In genomic region chr2:131104021-131104420, GRCm38 (mm10) we compare ENCODE assay signal across 30 mouse cellular contexts. TPM values are rescaled to one million over a fixed set of nuclear protein-coding genes. Genes with fewer than 3 reads are reported as not detected.
DNase-seq lines count a peak whose midpoint lies in the region; ATAC-seq and TF ChIP-seq lines count a peak whose summit lies in the region.
"Had no signal": no experiment of that assay in that cellular context is flagged by ENCODE, and none has a peak within 500 bp of the region (broad histone marks: within the 10 kb centered on the region; RNA-seq: fewer than 3 reads in every experiment).

No protein-coding gene starts in this region.

- TF ChIP-seq CTCF in gastrocnemius, adult 2 months (IDR thresholded peaks at IDR 0.05) = no peak
- no peak for TF ChIP-seq CTCF in liver, postnatal 0 days (IDR thresholded peaks at IDR 0.05; ENCODE audit: low read depth)

- H3K4me1 ChIP-seq in heart, embryonic 13.5 days = peaks cover 12% of the 10 kb centered on the region
- no peaks in the 10 kb centered on the region for H3K4me1 ChIP-seq in liver, postnatal 0 days (ENCODE audit: insufficient read depth)
- H3K4me1 ChIP-seq: forebrain, embryonic 13.5 days; limb, embryonic 15.5 days; neural tube, embryonic 13.5 days; stomach, embryonic 15.5 days had no signal

- 55% methylated on average over 4 of the region's 4 CpGs for WGBS in heart, embryonic 13.5 days
- 84% methylated on average over 4 of the region's 4 CpGs for WGBS in liver, postnatal 0 days (ENCODE audit: insufficient replicate concordance)

- TF ChIP-seq EP300 in liver, postnatal 0 days (IDR thresholded peaks at IDR 0.05; ENCODE audit: low read depth) = no peak

- no peak overlapping the region for H3K4me2 ChIP-seq in heart, embryonic 13.5 days
- H3K4me2 ChIP-seq in liver, postnatal 0 days (ENCODE audit: low read depth, low read length) = no peak overlapping the region
- H3K4me2 ChIP-seq: forebrain, embryonic 13.5 days; hindbrain, embryonic 14.5 days; limb, embryonic 15.5 days; neural tube, embryonic 13.5 days; stomach, embryonic 15.5 days had no signal

- H3K36me3 ChIP-seq in heart, embryonic 13.5 days = no peaks in the 10 kb centered on the region
- H3K36me3 ChIP-seq in liver, postnatal 0 days (replicated peaks; ENCODE audit: insufficient read depth, low read length) = no peaks in the 10 kb centered on the region
- H3K36me3 ChIP-seq: limb, embryonic 15.5 days; neural tube, embryonic 13.5 days; stomach, embryonic 15.5 days had no signal

- DNase-seq in heart, postnatal 25 days (ENCODE audit: low spot score) = no peak
- peak; percentile 48 for DNase-seq in NIH3T3 (ENCODE audit: low read depth)
- peak; percentile 77 for DNase-seq in gastrocnemius, adult 2 months
- DNase-seq in heart, postnatal 10 days = peak; percentile 59 to 68
- no peak for DNase-seq in liver, postnatal 0 days
- DNase-seq in lung, postnatal 36 days = no peak
- DNase-seq in adrenal gland, postnatal 10 days = no peak
- DNase-seq: B cell, adult 2 months; cerebellum, adult 8-10 months; kidney, adult 8-10 months; kidney, postnatal 14 days; lung, postnatal 10 days; midbrain, embryonic 14.5 days; thymus, postnatal 25 days had no signal

- intact Hi-C loops in heart, postnatal 25 days (cut with DNase I) = loop anchor here (2.0 kb wide), 1 partner anchor 371 kb away; no protein-coding TSS in a partner anchor
- intact Hi-C loops in gastrocnemius, adult 2 months (cut with DNase I) = no loop called here
- intact Hi-C loops in heart, postnatal 10 days (cut with DNase I) = no loop called here

- H3K27me3 ChIP-seq in heart, embryonic 13.5 days (replicated peaks) = no peaks in the 10 kb centered on the region
- H3K27me3 ChIP-seq in liver, postnatal 0 days (ENCODE audit: insufficient read depth, low read length) = no peaks in the 10 kb centered on the region
- H3K27me3 ChIP-seq: forebrain, embryonic 13.5 days; limb, embryonic 15.5 days; neural tube, embryonic 13.5 days; stomach, embryonic 15.5 days had no signal

- ATAC-seq in heart, embryonic 13.5 days (ENCODE audit: extremely low read depth, insufficient number of reproducible peaks, low FRiP score, low TSS enrichment) = no peak
- no peak for ATAC-seq in liver, postnatal 0 days
- ATAC-seq: forebrain, embryonic 13.5 days had no signal

- no peak overlapping the region for H3K9ac ChIP-seq in heart, embryonic 13.5 days
- no peak overlapping the region for H3K9ac ChIP-seq in liver, postnatal 0 days (replicated peaks)
- H3K9ac ChIP-seq: forebrain, embryonic 13.5 days; hindbrain, embryonic 14.5 days; limb, embryonic 15.5 days; neural tube, embryonic 13.5 days; stomach, embryonic 15.5 days had no signal

- 0 out of 2 replicates have a peak overlapping the region, but pooled peaks have one; percentile 28 for H3K27ac ChIP-seq in heart, embryonic 13.5 days (replicated peaks)
- H3K27ac ChIP-seq in gastrocnemius, adult 2 months = peak overlapping the region; percentile 69
- no peak overlapping the region for H3K27ac ChIP-seq in liver, postnatal 0 days (ENCODE audit: low read depth)
- H3K27ac ChIP-seq: forebrain, embryonic 13.5 days; heart, adult 2 months; hindbrain, embryonic 14.5 days; limb, embryonic 15.5 days; neural tube, embryonic 13.5 days; stomach, embryonic 15.5 days had no signal

- no peaks in the 10 kb centered on the region for H3K9me3 ChIP-seq in heart, embryonic 13.5 days
- H3K9me3 ChIP-seq in liver, postnatal 0 days (ENCODE audit: low read length) = no peaks in the 10 kb centered on the region
- H3K9me3 ChIP-seq: forebrain, embryonic 13.5 days; limb, embryonic 15.5 days; megakaryocyte, embryonic 14.5 days; neural tube, embryonic 13.5 days; stomach, embryonic 15.5 days had no signal

- H3K4me3 ChIP-seq in heart, embryonic 13.5 days = no peak overlapping the region
- H3K4me3 ChIP-seq in gastrocnemius, adult 2 months = no peak overlapping the region
- no peak overlapping the region for H3K4me3 ChIP-seq in liver, postnatal 0 days (ENCODE audit: low read depth, low read length)
- H3K4me3 ChIP-seq: forebrain, embryonic 13.5 days; heart, adult 2 months; limb, embryonic 15.5 days; megakaryocyte, embryonic 14.5 days; neural tube, embryonic 13.5 days; stomach, embryonic 15.5 days had no signal

RNA-seq across cellular contexts. Expression of gene Siglec1, which starts 17.5 kb away (rescaled TPM):
- polyA plus RNA-seq in heart, embryonic 13.5 days (2015; fragmentation: Nextera tagmentation; extraction: Ambion mirVana) = 0.31 and 0.33 TPM in 2 replicates
- 1 to 10 TPM; 1.6 to 2.2 TPM for total RNA-seq in heart, postnatal 25 days (2021)
- total RNA-seq in gastrocnemius, adult 2 months (2021) = under 1 TPM; 0.36 to 0.39 TPM
- under 1 TPM; 0.64 to 0.77 TPM for total RNA-seq in heart, postnatal 10 days (2021)
- polyA plus RNA-seq in liver, postnatal 0 days (2015; fragmentation: Nextera tagmentation; extraction: Ambion mirVana) = 1.9 and 2.0 TPM in 2 replicates
- total RNA-seq in adrenal gland, postnatal 10 days (2021) = 1 to 10 TPM; 3.8 to 3.9 TPM

RNA-seq across cellular contexts. Expression of gene Hspa12b, which starts 23.1 kb away (rescaled TPM):
- 8.1 and 8.4 TPM in 2 replicates for polyA plus RNA-seq in heart, embryonic 13.5 days (2015; fragmentation: Nextera tagmentation; extraction: Ambion mirVana)
- 10 to 100 TPM; 32.5 to 43.1 TPM for total RNA-seq in heart, postnatal 25 days (2021)
- 10 to 100 TPM; 11.7 to 14.8 TPM for total RNA-seq in gastrocnemius, adult 2 months (2021)
- total RNA-seq in heart, postnatal 10 days (2021) = 10 to 100 TPM; 44.1 to 52.4 TPM
- 0.65 and 0.67 TPM in 2 replicates for polyA plus RNA-seq in liver, postnatal 0 days (2015; fragmentation: Nextera tagmentation; extraction: Ambion mirVana)
- total RNA-seq in adrenal gland, postnatal 10 days (2021) = 10 to 100 TPM; 23.5 to 27.5 TPM

RNA-seq across cellular contexts. Expression of gene Gm11037, which starts 29.3 kb away (rescaled TPM):
- not detected in 2 replicates for polyA plus RNA-seq in heart, embryonic 13.5 days (2015; fragmentation: Nextera tagmentation; extraction: Ambion mirVana)
- not detected for total RNA-seq in heart, postnatal 25 days (2021)
- not detected for total RNA-seq in gastrocnemius, adult 2 months (2021)
- total RNA-seq in heart, postnatal 10 days (2021) = not detected
- not detected in 2 replicates for polyA plus RNA-seq in liver, postnatal 0 days (2015; fragmentation: Nextera tagmentation; extraction: Ambion mirVana)
- total RNA-seq in adrenal gland, postnatal 10 days (2021) = not detected
- total RNA-seq: adrenal gland, adult 18-20 months; common myeloid progenitor, adult 5-6 weeks; heart, adult 2 months; left cerebral cortex, adult 18-20 months; left cerebral cortex, postnatal 36 days had no signal
- polyA plus RNA-seq: embryonic facial prominence, embryonic 11.5 days; forebrain, embryonic 13.5 days; heart, adult 2 months; hindbrain, embryonic 14.5 days; intestine, embryonic 14.5 days; limb, embryonic 15.5 days; liver, embryonic 16.5 days; midbrain, embryonic 14.5 days; neural tube, embryonic 13.5 days; spleen, adult 2 months; stomach, embryonic 15.5 days had no signal

RNA-seq across cellular contexts. Expression of gene Adam33, which starts 40.4 kb away (rescaled TPM):
- polyA plus RNA-seq in heart, embryonic 13.5 days (2015; fragmentation: Nextera tagmentation; extraction: Ambion mirVana) = 11.7 and 12.8 TPM in 2 replicates
- 1 to 10 TPM in 1 of 2 experiments, under 1 TPM in 1; 0.99 to 2.3 TPM for total RNA-seq in heart, postnatal 25 days (2021)
- total RNA-seq in gastrocnemius, adult 2 months (2021) = 1 to 10 TPM; 2.5 TPM
- total RNA-seq in heart, postnatal 10 days (2021) = 1 to 10 TPM in 1 of 2 experiments, under 1 TPM in 1; 0.92 to 1.8 TPM
- 1.2 TPM in 2 replicates for polyA plus RNA-seq in liver, postnatal 0 days (2015; fragmentation: Nextera tagmentation; extraction: Ambion mirVana)
- total RNA-seq in adrenal gland, postnatal 10 days (2021) = 1 to 10 TPM; 2.4 to 3.9 TPM
- total RNA-seq: common myeloid progenitor, adult 5-6 weeks had no signal

RNA-seq across cellular contexts. Expression of gene 1700037H04Rik, which starts 55.9 kb away (rescaled TPM):
- polyA plus RNA-seq in heart, embryonic 13.5 days (2015; fragmentation: Nextera tagmentation; extraction: Ambion mirVana) = 69.0 and 71.4 TPM in 2 replicates
- 10 to 100 TPM; 11.5 to 12.2 TPM for total RNA-seq in heart, postnatal 25 days (2021)
- 1 to 10 TPM; 3.6 to 4.5 TPM for total RNA-seq in gastrocnemius, adult 2 months (2021)
- total RNA-seq in heart, postnatal 10 days (2021) = 10 to 100 TPM; 17.9 to 21.2 TPM
- polyA plus RNA-seq in liver, postnatal 0 days (2015; fragmentation: Nextera tagmentation; extraction: Ambion mirVana) = 58.1 and 61.6 TPM in 2 replicates
- total RNA-seq in adrenal gland, postnatal 10 days (2021) = 10 to 100 TPM; 82.0 to 96.4 TPM

Comparison
In these comparisons a context has a peak if more than half of its experiments do, and no peak if none do; other contexts are left out.
1. DNase-seq: peak in NIH3T3 (single experiment), gastrocnemius, adult 2 months (single experiment) and heart, postnatal 10 days (2 of 2); none in heart, postnatal 25 days (single experiment), liver, postnatal 0 days (single experiment), lung, postnatal 36 days (single experiment) and adrenal gland, postnatal 10 days (single experiment).